Mouse (Mus musculus) heart, postnatal 25 days (tissue): Measurements from ENCODE around the gene Slc12a3. TPM values are rescaled to one million over a fixed set of nuclear protein-coding genes. Genes with fewer than 3 reads are reported as not detected.

ENCODE experiments used
- DNase-seq: peaks from one replicate; pipeline ENCODE4 v3.0.0; 2022; ENCODE audit warnings: low spot score
- intact Hi-C: fragments of 180-260 bp; cut with DNase I; formaldehyde crosslinking; loops from one replicate; pipeline ENCODE4 v1.15.1; 2025
- total RNA-seq, 2 experiments: library from RNA; stranded (reverse); gene quantifications; 2 replicates each; pipeline ENCODE4 v1.2.3; 2021

The Slc12a3 gene
- total RNA-seq, 2 experiments from 2014 or later, result 0.14 to 0.26 TPM

DNA sequence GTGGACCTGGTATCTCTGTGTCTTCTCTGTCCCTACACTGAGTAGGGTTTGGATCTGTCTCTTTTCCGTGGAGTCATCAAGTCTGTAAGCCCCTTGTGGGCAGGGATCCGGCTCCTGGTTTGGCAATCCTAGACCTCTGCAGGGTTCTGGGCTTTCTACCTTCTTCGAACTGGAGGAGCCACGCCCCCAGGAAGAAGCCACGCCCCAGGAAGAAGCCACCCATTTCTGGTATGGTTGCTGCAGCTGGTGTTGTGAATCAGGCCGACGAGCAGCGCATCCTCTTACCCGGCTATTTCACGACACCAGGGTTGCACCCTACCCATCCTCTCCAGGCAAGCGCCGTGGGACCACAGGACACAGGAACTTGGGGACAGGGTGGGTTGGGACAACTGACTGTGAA lies 4.9 kb upstream of the Slc12a3 start:
- DNase-seq, result no peak
- intact Hi-C loops, result no loop called here

DNA sequence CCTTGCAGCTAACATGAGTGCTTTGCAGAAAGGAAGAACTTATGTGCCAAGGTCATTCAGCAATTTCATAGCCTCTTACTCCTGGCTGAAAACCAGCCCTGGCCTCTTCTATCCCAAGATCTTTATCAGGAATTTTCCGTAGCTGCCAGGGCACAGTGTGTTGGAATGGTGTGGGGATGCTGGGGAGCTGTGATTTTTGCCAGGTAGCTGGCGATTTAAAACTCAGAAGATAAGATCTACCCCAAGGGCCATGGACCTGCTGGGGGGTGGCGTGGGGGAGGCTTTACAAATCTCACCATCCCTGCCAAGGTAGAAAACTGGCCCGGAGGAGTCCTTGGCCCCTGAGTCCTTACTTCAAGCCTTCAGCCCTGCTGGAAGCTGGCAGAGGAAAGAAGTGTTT lies 3.0 kb upstream of the Slc12a3 start:
- DNase-seq, result no peak
- intact Hi-C loops, result no loop called here

DNA sequence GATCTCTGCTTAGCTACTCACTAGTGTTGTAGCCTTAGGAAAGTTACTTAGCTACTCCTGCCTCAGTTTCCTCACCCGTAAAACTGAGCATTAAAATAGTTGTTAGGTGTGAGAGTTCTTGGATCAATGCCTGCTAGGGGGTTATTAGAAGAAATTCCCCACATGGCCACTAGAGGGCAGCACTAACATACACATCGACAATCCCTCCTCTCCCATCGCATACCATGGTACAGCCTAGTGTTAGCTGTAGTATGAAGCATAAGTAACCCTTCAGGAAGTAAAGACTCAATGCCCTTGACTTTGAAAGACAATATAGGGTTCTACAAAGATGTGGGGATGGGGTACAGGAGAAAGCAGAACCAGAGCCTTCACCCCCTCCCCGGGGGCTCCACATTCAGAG lies 1.7 kb downstream of the Slc12a3 start:
- intact Hi-C loops, result loop anchor here (1.0 to 10.0 kb wide), 3 partner anchors 154 to 254 kb away; no protein-coding TSS in a partner anchor
- DNase-seq, result no peak

DNA sequence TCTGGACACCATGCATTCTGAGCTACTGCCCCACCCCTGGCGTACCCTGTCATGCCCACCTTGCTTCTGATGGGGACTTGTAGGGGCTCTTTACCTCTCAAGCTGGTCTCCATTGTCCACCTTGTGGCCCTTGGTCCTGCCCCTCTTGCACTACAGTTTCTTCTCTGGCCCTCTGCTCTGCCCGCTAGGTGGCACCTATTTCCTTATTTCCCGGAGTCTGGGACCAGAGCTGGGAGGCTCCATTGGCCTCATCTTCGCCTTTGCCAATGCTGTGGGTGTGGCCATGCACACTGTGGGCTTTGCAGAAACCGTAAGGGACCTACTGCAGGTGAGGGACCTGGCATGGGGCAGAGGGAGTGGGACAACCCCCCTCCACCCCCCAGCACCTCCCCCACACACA lies 4.3 kb downstream of the Slc12a3 start:
- DNase-seq, result no peak
- intact Hi-C loops, result loop anchor here (10.0 kb wide), 1 partner anchor 251 kb away; no protein-coding TSS in a partner anchor

DNA sequence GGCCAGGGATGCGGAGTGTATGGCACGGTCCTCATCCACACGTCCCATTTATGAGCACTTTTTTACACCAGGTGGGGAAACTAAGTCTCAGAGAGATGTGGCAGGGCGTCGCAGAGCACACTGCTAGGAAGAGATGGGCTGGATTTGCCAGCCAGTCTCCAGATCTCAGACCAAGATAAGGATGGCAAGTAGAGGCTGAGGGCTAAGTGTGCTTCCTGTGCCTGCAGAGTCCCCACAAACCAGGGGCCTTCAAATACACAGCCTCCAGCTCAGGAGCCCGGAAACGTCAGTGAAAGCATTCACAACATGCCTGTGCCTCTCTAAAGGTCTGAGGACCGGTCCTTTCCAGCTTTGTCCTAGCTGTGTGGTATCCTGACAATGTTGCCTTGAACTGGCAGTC lies 8.6 kb downstream of the Slc12a3 start:
- intact Hi-C loops, result loop anchor here (10.0 kb wide), 1 partner anchor 247 kb away; no protein-coding TSS in a partner anchor
- no peak for DNase-seq

DNA sequence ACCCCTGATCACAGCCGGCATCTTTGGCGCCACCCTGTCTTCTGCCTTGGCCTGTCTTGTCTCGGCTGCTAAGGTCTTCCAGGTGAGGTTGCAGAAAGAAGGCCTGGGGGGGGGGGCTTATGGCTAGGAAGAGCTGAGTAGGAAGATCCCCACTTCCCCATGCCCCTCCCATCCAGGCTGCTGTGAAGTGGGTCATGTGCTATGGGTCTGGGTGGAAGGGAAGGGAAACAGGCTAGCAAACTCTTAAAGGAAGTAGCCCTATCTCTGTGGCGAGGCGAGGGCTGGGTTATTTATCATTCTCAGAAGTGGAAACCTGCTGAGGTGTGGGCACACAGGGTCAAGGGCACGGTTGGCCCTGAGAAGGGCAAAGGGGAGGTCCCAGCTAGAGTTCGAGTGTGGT lies 11.8 kb downstream of the Slc12a3 start:
- intact Hi-C loops, result no loop called here
- DNase-seq, result no peak

DNA sequence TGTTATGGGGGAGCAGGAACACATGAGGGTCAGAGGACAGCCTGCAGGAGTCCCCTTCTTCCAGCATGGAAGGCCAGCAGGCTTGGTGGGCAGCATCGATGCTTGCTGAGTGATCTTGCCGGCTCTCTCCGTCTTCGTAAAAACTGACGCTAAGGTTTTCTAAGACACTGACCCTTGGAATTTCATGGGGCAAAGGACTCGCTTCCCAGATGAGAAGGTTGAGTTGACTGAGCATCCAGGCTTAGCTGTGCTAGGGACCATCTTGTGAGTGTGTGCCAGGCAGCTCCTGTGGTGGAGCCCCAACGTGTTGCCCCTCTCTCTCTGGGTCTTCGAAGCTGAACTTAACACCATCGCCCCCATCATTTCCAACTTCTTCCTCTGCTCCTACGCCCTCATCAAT lies 13.7 kb downstream of the Slc12a3 start:
- DNase-seq, result no peak
- intact Hi-C loops, result loop anchor here (1.0 kb wide), 1 partner anchor 55 kb away; no protein-coding TSS in a partner anchor

DNA sequence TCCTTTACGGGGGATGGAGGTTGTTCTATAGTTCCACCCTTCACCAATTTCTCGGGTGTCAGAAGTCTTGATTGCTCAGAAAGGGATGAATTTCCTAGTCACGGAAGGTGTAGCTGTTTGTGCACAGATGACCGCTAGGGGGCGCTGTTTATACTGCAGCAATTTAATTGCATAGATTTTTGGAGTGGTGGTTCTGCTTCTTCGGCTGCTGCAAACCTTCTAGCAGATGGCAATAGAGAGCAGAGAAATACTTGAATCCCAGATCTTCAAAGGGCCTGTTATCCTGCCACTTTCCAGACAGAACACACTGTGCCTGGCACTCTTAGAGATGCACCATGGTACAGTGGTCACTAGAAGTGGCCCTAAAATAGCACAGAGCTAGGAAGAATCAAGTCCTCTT lies 14.3 kb downstream of the Slc12a3 start:
- peak; percentile 56 for DNase-seq
- intact Hi-C loops, result loop anchor here (1.0 kb wide), 1 partner anchor 54 kb away; no protein-coding TSS in a partner anchor

DNA sequence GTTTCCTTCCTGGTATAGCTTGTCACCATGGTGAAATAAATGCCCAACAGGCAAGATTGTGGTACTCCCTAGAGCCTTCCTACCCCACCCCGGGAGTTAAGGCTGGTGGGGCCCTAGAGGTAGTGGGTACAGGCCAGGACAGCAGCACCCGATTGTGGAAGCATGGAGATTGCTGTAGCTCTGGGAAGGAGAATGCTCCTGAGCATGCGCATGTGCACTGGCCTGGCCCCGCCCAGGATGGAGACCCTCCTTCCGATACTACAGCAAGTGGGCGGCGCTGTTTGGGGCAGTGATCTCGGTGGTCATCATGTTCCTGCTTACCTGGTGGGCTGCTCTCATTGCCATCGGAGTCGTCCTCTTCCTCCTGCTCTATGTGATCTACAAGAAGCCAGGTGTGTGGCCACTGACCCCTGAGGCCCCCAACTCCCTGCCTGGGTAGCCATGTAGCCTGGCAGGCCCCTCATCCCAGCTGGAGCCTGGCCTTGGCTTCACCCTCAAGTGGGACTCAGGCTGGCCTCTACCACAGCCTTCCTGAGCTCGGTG lies 14.8 kb downstream of the Slc12a3 start:
- DNase-seq, result no peak
- intact Hi-C loops, result loop anchor here (1.0 kb wide), 1 partner anchor 53 kb away; no protein-coding TSS in a partner anchor

DNA sequence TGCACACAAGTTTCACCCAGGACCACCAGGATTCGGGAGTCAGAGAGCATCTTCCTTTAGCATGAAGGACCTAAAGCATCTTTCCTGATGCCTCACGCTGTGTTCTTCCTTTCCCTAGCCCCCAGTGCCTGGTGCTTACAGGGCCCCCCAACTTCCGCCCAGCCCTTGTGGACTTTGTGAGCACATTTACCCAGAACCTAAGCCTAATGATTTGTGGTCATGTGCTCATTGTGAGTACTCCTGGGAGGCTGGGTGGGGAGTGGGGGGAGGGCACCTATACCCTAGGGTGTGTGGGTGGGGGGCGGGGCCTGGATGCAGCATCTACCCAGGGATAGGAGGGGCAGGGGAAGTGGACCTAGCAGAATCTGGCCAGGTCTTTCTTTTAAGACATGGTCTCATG lies 16.7 kb downstream of the Slc12a3 start:
- intact Hi-C loops, result no loop called here
- DNase-seq, result no peak

DNA sequence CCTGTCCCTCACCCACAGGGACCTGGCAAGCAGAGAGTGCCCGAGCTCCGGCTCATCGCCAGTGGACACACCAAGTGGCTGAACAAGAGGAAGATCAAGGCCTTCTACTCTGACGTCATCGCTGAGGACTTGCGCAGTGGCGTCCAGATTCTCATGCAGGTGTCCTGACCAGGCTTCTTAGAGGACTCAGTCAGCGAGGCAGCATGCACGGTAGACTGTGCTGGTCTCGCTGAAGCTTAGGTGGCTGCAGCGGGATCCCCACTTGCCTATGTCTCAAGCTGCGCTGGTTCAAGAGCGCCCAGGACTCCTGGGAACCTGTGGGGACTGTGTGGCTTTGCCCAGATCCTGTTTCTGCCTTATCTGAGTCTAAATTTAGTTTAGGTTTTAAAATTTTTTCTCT lies 17.3 kb downstream of the Slc12a3 start:
- DNase-seq, result no peak
- intact Hi-C loops, result no loop called here

DNA sequence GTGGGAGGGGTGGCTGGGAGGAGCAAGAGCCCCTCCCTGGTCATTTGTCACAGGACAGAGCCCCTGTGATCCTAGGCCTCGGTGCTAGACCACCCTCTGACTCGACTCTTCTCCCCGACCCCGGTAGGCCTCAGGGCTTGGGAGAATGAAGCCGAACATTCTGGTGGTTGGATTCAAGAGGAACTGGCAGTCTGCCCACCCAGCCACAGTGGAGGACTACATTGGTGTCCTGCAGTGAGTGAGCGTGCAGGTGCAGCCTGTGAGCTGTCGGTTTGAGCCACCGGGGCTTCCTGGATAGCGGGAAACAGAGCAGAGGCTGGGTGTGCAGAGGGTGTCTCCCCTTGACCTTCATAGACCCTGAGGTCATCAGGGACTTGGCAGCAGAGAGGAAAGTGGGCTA lies 19.4 kb downstream of the Slc12a3 start:
- intact Hi-C loops, result no loop called here
- no peak for DNase-seq

DNA sequence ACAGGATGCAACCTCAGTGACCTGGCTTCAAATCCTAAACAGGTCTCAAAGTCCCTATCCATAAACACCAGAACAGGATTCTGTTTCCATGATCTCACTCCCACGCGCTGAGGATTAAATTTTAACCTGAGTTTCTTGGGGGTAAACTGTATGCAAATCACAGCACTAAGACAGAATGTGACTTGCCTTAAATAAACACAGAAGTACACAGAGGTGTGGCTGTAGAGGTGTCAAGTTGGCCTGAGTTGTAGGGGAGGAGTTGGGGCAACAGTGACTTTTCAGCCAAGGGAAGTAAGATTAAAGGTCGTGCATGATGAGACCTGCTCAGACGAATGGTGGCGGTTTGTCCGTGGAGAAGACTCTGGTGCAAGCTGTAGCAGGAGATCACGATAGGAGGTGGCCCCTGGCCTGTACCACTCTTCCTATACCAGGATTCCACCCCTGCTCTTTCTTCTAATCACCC lies 25.1 kb downstream of the Slc12a3 start:
- no peak for DNase-seq
- intact Hi-C loops, result no loop called here

DNA sequence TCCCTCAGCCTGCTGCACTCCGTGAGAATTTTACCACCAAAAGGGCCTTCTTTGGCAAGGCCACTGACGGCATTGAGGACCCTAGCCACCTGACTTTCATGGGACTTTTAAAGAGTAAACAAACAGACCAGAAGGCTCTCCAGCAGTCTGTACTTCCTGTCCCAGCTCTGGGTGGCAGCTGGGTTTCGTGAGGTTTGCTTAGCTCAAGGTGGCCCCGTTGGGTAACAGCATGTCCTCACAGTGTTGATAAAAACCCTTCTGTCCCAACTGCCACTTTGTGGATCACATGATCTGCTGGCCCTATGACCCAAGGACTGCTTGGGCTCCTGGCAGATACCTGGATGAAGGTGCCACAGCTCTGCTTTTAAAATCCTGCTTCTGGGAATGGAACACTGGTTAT lies 25.6 kb downstream of the Slc12a3 start:
- no peak for DNase-seq

DNA sequence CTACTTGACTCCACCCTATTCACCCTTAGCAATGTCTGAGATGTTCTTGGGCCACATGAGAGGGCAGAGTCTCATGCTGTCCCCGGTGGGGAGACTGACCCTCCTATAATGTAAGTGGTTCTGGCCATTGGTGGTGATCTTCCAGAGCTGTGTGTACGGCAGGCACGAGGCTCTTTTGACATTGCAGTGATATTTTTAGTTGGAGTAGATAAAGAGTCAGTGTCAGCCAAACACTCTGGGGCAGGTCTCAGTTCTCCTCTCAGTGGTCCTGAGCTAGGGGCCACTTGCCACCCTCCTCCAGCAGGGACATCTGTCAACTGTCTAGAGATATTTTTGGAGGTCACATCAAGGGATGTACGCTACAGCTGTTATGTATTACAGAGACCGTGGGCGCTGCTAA lies 28.2 kb downstream of the Slc12a3 start:
- intact Hi-C loops, result loop anchor here (2.0 kb wide), 1 partner anchor 30 kb away; the partner anchor contains the start of gene Herpud1
- no peak for DNase-seq

More for the DNA sequence above, 25.6 kb downstream of the Slc12a3 start:
- intact Hi-C loops, result no loop called here

DNA sequence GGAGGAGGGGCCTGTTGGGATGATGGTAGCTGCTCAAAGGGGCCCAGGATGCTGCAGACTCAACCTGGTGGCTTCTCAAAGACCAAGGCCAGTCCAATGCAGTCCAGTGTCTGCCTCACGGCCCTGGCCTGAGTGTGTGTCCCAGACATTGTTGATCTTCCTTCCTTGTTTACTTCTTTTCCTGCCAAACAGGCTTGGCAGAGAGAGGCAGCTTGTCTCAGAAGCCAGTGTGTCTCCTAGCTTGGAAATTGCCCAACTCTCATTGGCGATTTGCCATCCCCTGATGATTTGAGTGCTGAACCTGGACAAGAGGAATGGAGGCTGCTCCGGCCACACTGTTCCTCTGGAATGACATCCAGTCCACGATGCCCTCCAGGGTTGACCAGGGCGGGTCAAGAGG lies 29.5 kb downstream of the Slc12a3 start:
- peak; percentile 47 for DNase-seq
- intact Hi-C loops, result no loop called here

DNA sequence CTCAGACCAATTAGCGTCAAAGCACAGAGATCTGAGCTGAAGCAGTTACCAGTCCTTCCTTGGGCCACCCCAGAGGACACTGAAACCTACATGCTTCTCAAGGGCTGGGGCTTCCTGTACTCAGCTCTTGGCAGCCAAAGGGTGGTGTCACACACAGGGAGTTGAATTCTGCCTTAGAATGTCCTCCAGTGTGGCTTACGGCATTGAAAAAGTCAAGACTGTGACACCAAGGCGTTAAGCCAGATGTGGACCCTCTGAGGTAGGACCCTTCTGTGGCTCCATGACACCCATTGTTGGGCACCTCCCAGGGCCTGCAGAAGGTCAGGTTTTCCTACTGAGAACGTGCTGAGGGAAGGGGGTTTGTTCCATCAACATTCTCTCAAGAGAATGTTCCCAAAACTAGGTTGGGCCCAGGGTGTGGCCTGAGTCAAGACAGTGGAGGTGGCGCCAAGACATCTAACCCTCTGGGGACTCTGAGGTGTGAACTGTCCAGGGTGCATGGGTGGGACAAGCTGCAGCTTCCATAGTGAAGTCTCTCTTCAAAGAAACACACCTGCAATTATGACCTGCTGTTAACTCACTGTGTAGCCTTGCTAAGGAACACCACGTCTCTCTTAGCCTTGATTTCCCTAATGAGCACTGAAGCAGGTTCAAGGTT lies 32.9 kb downstream of the Slc12a3 start:
- intact Hi-C loops, result no loop called here
- DNase-seq, result no peak

DNA sequence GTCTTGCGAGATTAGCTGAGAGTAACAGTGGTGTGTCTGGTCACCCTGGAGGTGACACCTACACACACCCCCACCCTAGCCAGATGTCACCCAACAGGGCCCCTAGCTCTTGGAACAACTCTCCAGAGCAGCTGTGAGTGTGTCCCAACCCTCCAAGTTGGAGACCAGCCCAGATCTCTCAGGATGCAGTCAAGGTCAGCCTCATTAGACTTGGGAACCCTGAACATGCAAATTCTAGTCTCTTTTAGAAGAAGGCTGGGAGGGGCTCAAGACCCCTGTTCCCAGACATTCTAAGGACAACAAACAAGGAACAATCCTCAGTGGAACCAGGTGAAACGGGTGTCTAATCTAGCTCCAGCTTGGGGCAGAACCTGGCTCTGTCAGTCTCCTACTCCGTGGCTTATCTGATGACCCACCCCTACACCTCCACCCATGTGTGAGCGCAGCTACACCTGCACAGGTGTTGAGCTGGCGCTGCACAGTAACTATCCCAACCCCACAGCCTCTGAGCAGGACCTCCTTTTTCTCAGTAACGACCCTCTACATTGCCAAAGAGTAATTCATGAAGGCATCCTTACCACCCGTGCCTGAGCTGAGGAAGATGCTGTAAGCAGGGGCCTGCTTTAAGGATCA lies 33.7 kb downstream of the Slc12a3 start:
- peak; percentile 50 for DNase-seq
- intact Hi-C loops, result no loop called here

DNA sequence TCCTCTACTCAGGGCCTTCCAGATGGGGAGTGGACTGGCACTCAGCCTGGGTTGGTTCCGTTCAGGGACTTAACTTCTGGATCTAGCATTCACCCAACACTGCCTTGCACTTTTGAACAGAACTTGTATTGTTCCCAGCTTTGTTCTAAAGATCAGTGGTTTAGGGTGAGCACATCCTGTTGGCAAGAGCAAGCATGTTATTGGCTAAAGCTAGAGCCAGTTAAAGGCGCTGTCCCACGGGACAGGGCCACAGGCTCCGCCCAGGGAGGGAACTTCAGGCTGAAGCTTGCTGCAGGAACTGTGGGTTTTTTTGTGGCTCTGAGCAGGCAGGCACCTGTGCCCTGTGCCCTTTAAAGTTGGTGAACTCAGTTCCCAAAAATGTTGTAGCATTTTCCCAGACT lies 34.3 kb downstream of the Slc12a3 start:
- peak; percentile 82 for DNase-seq
- intact Hi-C loops, result no loop called here

DNA sequence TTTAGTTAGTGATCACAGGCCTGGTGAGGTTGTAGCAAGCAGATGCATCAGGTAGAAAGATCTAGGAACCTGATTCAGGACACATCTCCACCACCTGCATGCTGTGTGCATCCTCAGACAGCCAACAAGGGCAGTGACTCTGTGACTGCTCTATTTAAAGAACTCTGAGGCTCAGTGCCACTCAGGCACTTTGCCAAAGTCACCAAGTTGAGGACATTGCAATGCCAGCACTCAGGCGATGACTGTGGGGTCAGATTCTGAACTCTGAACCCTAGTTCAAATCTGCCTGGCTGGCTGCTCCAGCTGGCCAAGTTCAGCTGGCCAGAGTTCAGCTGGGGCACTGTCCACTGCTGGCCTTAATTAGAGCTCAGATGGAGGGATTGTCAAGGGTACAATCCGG lies 34.9 kb downstream of the Slc12a3 start:
- no peak for DNase-seq
- intact Hi-C loops, result no loop called here

DNA sequence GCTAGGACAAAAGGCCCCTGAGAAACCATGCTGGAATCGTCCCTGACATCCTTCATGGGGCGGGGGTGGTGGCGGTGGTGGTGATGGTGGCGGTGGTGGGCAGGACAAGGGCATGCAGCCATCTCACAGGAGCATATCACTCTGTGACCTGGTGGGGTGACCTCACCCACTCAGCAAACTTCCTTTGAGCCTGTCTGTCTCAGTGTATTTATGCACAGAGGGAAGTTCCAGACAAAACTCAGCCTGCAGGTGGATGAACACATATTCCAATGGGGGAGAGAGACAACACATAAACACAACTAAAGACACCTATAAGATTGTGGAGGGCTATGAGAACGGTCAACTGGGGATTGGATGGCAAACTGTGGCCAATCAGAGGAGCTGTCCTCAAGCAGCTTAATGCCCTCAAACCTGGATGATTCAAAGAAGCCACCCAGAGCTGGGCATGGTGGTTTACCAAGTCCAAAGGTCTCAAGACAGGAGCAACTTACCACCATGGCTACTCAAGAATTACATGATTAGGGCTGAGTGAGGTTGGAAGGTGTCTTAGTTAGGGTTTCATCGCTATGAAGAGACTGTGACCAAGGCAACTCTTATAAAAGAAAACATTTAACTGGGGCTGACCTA lies 35.8 kb downstream of the Slc12a3 start:
- no peak for DNase-seq
- intact Hi-C loops, result no loop called here
